Mouse (Mus musculus) erythroblast, embryonic 14.5 days (primary cell): Measurements from ENCODE around the gene Il6st. TPM values are rescaled to one million over a fixed set of nuclear protein-coding genes. Genes with fewer than 3 reads are reported as not detected.

ENCODE experiments used
- H3K27me3 ChIP-seq: 2 replicates; pipeline ENCODE4 v1.6.1; 2012; ENCODE audit warnings: inconsistent platforms; ENCODE audit not compliant: control insufficient read depth
- H3K36me3 ChIP-seq: 2 replicates; pipeline ENCODE4 v1.6.1; 2012; ENCODE audit warnings: mild to moderate bottlenecking, inconsistent platforms; ENCODE audit not compliant: control insufficient read depth
- H3K4me1 ChIP-seq: 2 replicates; pipeline ENCODE4 v1.6.1; 2012; ENCODE audit warnings: inconsistent platforms; ENCODE audit not compliant: control insufficient read depth
- H3K4me3 ChIP-seq: replicated peaks from 2 replicates; pipeline ENCODE3; 2012; ENCODE audit warnings: moderate library complexity, mild to moderate bottlenecking, inconsistent platforms
- H3K9me3 ChIP-seq: 2 replicates; pipeline ENCODE4 v1.6.1; 2012; ENCODE audit warnings: low read length, inconsistent platforms, mixed read lengths; ENCODE audit not compliant: control insufficient read depth
- GATA1 ChIP-seq: IDR thresholded peaks from 2 replicates; pipeline ENCODE4 v1.6.1; 2012; ENCODE audit warnings: low read length, inconsistent platforms, mixed read lengths
- TAL1 ChIP-seq: IDR thresholded peaks from 3 replicates; pipeline ENCODE4 v1.6.1; 2012; ENCODE audit warnings: low read length, inconsistent platforms, mixed read lengths
- polyA plus RNA-seq: library from polyadenylated mRNA; stranded (reverse); fragments of >175 nt; gene quantifications from 2 replicates; pipeline ENCODE4 v1.2.3, GENCODE M21; 2012

Gene Il6st
- polyA plus RNA-seq, 1 experiment, result 0.01 TPM

DNA sequence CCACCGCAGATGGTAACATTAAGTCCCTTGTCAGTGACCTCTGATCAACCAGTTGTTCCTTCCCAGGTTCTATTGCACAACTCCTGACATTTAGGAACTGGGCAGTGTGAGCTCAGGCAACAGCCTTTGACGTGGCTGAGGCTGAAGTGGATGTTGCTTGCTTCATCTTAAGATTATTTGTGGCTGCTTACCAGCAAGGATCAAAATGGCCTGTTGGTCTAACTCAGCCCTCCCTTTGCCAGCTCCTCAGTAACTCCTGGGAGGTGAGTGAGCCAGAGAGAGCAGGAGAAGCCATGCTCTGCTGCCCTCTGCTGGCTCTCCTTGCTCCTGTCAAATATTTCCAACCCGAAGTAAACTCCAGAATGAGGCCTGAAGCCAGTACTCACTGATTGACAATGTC is 66.0 kb downstream of the Il6st start:
- H3K9me3 ChIP-seq, result peaks cover 3% of the 10 kb centered on the region; the same call in 1 of the 2 replicates
- TF ChIP-seq TAL1, result no peak
- no peak for TF ChIP-seq GATA1
- H3K36me3 ChIP-seq, result no peaks in the 10 kb centered on the region
- no peaks in the 10 kb centered on the region for H3K4me1 ChIP-seq
- no peak overlapping the region for H3K4me3 ChIP-seq
- no peaks in the 10 kb centered on the region for H3K27me3 ChIP-seq

DNA sequence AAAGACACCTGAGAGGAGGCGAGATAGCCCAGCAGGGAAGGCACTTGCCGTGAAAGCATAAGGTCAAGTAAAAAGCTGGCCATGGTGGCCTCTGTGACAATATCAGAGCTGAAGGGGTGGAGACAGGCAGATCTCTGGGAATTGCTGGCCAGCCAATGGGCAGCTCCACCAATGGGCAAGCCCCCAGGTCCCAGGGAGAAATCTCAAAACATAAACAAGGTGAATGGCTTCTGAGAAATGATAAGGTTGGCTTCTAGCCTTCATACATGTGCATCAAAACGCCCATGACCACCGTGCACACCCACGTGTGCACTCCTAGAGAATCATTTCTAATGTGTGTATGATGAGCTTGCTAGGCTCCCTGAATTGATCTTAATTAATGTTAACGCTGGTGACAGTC is 68.4 kb downstream of the Il6st start:
- no peaks in the 10 kb centered on the region for H3K27me3 ChIP-seq
- no peaks in the 10 kb centered on the region for H3K36me3 ChIP-seq
- no peak for TF ChIP-seq GATA1
- TF ChIP-seq TAL1, result no peak
- no peak overlapping the region for H3K4me3 ChIP-seq
- H3K9me3 ChIP-seq, result no peaks in the 10 kb centered on the region
- no peaks in the 10 kb centered on the region for H3K4me1 ChIP-seq

DNA sequence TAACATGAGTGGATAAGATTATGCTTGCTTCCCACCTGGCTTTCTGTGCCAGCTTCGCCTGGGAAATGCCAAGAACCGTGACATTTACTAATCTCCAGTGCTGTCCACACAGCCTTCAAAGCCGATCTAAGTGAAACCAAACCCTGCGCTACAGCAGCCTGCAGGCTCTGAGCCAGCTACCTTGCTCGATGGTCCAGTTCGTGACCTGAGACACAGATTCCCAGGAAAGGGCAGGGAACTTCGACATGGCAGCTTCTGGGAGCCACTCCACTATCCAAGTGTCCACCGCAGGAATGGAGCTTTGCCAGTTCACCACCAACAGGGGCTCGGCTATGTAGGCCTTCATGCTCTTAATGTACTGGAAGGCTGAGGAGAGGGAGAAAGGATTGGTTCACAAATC is 69.7 kb downstream of the Il6st start:
- Histone ChIP-seq H3K36me3 (no peaks in the 10 kb centered on the region), H3K9me3 (no peaks in the 10 kb centered on the region), H3K27me3 (no peaks in the 10 kb centered on the region), H3K4me3 (no peak overlapping the region), H3K4me1 (no peaks in the 10 kb centered on the region)
- no peak for TF ChIP-seq GATA1
- TF ChIP-seq TAL1, result no peak

DNA sequence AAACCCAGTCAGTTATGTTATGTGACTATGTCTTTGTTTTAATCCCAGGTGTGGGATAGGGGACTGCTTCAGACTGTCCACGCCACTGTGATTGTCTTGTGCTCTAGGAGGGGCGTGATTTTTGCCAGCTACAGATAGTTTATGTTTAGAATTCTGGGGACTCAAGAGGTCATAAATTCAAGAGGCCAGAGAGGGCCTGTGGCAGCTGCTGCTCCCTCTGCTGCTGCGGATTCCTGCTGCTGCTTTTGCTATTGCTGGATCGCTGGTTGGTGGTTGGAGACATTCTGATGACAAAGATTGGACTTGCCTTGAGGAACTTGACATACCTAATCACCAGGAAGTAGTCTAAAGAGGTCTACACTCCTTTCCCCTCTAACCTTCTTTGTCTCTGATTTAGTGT is 72.7 kb downstream of the Il6st start:
- TF ChIP-seq TAL1 (no peak), GATA1 (no peak)
- Histone ChIP-seq H3K27me3 (no peaks in the 10 kb centered on the region), H3K4me1 (peaks cover 10% of the 10 kb centered on the region), H3K36me3 (no peaks in the 10 kb centered on the region), H3K4me3 (no peak overlapping the region), H3K9me3 (no peaks in the 10 kb centered on the region)

DNA sequence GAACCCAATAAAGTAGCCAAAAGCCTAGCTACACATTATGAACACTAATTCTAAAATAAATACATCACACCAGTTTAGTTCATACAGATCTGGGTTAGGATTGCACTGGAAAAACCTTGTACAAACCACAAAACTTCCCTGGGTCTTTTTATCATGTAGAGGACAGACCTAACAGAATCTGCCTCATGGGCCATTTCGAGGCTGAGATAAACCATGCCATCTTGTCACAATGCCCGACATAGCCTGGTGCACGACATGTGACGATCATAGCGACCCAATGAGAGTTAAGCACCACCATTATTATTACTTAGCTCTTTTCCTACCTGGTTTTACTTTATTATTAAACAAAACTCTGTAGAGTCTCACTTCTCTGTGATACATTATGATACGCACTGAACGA is 73.2 kb downstream of the Il6st start:
- TF ChIP-seq GATA1, result no peak
- no peak for TF ChIP-seq TAL1
- no peaks in the 10 kb centered on the region for H3K9me3 ChIP-seq
- H3K4me3 ChIP-seq, result no peak overlapping the region
- H3K4me1 ChIP-seq, result peaks cover 12% of the 10 kb centered on the region
- H3K27me3 ChIP-seq, result no peaks in the 10 kb centered on the region
- H3K36me3 ChIP-seq, result no peaks in the 10 kb centered on the region

DNA sequence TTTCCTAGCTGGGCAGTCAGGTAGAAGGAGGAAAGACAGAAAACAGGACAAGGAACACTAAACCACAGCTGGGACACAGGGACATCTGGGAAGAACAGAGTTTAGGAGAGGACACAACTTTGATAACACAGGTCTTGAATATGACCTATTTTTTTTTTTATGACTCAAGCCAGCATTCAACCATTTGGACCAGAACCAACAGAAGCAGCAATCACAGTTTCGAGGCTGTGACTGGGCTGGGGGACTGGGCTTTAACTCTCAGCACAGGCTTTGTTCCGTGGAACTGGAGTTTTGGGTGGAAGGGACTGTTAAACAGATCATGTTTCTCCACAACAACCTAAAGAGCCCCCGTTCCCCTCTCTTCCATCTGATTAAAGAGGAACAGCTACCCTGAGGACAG is 76.7 kb downstream of the Il6st start:
- peaks cover 12% of the 10 kb centered on the region for H3K4me1 ChIP-seq
- H3K9me3 ChIP-seq, result no peaks in the 10 kb centered on the region
- TF ChIP-seq TAL1 (no peak), GATA1 (no peak)
- no peaks in the 10 kb centered on the region for H3K36me3 ChIP-seq
- H3K27me3 ChIP-seq, result no peaks in the 10 kb centered on the region; the same call in 1 of the 2 replicates
- H3K4me3 ChIP-seq, result no peak overlapping the region

DNA sequence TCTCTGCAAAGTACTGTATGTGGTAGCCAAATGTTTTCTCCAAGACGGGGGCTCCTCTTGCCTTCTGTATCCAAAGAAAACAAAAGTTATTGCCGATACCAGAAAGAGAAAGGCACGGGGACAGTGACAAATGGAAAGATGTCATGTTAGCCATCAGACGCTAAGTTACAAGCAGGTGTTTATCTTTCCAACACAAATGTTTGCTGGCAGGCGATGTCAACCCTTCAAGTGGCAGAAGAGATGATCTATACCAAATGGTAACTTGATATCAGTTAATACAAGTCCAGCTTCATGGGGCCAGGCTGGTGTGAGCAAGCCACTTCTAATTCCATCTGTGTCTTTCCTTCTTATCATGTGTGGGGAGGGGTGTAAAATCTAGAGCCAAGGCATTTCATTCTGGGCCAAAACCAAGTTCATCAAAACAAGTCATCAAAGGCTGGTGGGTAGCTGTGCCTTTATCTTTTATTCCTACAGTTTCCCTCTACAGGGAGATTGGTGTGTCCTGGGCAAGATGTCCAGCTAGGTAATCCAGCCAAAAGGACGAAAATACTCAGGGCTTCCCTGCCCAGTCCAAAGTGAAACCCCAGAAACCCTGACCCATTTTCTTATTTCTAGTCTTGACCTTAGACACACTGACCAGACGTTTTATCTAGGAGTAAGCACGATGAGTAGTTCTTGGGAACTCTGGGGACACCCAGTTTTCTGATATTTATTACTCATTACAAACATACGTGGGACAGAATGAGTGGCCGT is 77.5 kb downstream of the Il6st start:
- H3K4me1 ChIP-seq, result peaks cover 12% of the 10 kb centered on the region
- H3K36me3 ChIP-seq, result no peaks in the 10 kb centered on the region
- no peaks in the 10 kb centered on the region for H3K9me3 ChIP-seq
- H3K4me3 ChIP-seq, result no peak overlapping the region
- H3K27me3 ChIP-seq, result no peaks in the 10 kb centered on the region; the same call in 1 of the 2 replicates
- TF ChIP-seq GATA1, result no peak
- TF ChIP-seq TAL1, result no peak

DNA sequence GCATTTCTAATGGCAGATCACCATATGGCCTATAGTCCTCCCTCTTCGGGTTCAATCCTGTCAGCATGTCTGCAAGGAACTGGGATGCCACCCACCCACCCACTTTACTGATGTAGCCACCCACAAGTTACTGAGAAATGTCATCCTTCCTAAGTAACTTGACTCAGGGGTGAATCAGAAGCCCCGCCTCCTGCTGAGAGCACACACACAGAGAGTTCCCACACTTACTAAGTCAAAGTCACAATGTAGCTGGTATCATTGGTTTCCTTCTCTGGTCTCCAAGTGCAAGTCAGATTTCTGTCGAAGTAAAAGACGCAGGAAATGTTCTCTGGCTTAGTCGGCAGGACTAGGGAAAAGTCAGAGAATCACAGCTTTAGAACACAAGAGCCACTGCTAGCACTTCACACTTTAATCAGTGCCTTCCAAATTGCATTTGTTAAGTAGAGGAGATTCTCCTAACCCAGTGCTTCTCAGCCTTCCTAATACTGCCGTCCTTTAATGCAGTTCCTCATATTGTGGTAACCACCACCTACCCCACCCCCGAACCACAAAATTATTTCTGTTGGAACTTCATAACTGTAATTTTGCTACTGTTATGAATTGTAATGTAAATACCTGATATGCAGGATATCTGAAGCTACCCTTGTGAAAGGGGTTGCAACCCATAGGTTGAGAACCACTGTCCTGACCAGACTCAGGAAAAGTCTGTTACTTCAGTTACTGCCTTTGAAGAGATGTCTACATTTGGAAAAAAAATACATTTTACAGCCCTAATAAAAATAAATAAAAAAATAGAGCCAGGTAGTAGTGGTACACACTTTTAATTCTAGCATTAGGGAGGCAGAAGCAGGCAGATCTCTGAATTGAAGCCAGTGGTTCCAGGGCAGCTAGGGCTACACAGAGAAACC is 88.0 kb downstream of the Il6st start:
- Histone ChIP-seq H3K4me1 (no peaks in the 10 kb centered on the region), H3K36me3 (no peaks in the 10 kb centered on the region), H3K4me3 (no peak overlapping the region), H3K27me3 (no peaks in the 10 kb centered on the region), H3K9me3 (no peaks in the 10 kb centered on the region)
- no peak for TF ChIP-seq GATA1
- TF ChIP-seq TAL1, result no peak

DNA sequence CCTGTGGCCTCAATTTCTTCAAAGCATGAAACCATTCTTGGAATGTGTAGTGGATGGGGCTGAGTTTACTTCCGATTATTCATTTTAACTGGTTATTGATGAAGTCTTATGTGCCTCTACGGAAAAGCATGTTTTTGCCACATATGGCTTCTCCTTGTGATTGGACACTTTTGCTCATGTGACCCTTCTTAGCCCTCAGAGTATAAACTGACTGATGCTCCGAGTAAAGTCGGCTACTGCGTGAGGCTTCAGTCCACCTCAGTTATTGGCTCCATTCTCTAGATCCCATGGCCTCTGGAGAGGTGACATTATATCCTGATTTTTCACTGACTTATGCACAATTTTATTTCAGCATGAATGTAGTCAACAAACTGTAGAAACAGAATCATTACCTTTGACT is 89.4 kb downstream of the Il6st start:
- TF ChIP-seq TAL1, result no peak
- no peak for TF ChIP-seq GATA1
- H3K4me1 ChIP-seq, result no peaks in the 10 kb centered on the region
- H3K9me3 ChIP-seq, result no peaks in the 10 kb centered on the region
- no peaks in the 10 kb centered on the region for H3K36me3 ChIP-seq
- H3K27me3 ChIP-seq, result no peaks in the 10 kb centered on the region
- H3K4me3 ChIP-seq, result no peak overlapping the region
